Mouse (Mus musculus) heart, embryonic 14.5 days (tissue): ENCODE data around the gene Plod2. TPM values are rescaled to one million over a fixed set of nuclear protein-coding genes. Genes with fewer than 3 reads are reported as not detected.

Source experiments
- ATAC-seq: fragments of 200-750 bp; cut with Nextera tagmentation; 2 replicates; pipeline ENCODE4 v1.8.0; 2017; ENCODE audit warnings: low read depth, moderate TSS enrichment; ENCODE audit not compliant: insufficient number of reproducible peaks, insufficient read depth, low FRiP score
- H3K27ac ChIP-seq, 2 experiments: fragments of 200-500 bp in 1 of 2; fragments of 300-500 bp in 1 of 2; sonication (generic) in 1 of 2; replicated peaks in 1 of 2; 2 replicates each; pipeline ENCODE4 v1.5.1; 2012 to 2014; ENCODE audit warnings: low read depth in 2 of 2, low read length in 2 of 2, control low read depth in 1 of 2, mild to moderate bottlenecking in 1 of 2, mixed read lengths in 1 of 2; ENCODE audit not compliant: control insufficient read depth in 1 of 2, insufficient read depth in 1 of 2
- H3K27me3 ChIP-seq: fragments of 300-500 bp; sonication (generic); 2 replicates; pipeline ENCODE4 v1.6.1; 2014; ENCODE audit warnings: mild to moderate bottlenecking, low read length, control low read depth; ENCODE audit not compliant: control insufficient read depth, insufficient read depth
- H3K36me3 ChIP-seq: fragments of 300-500 bp; sonication (generic); 2 replicates; pipeline ENCODE4 v1.6.1; 2014; ENCODE audit warnings: mild to moderate bottlenecking, control low read depth, low read length, mixed read lengths; ENCODE audit not compliant: control insufficient read depth, insufficient read depth
- H3K4me1 ChIP-seq, 2 experiments: fragments of 200-500 bp in 1 of 2; fragments of 300-500 bp in 1 of 2; sonication (generic) in 1 of 2; 2 replicates each; pipeline ENCODE4 v1.6.1; 2012 to 2014; ENCODE audit warnings: low read length in 2 of 2, control low read depth in 1 of 2, mixed read lengths in 1 of 2; ENCODE audit not compliant: control insufficient read depth in 2 of 2, insufficient read depth in 2 of 2
- H3K4me2 ChIP-seq: fragments of 300-500 bp; sonication (generic); 2 replicates; pipeline ENCODE4 v1.6.1; 2014; ENCODE audit warnings: mild to moderate bottlenecking, low read length
- H3K4me3 ChIP-seq, 2 experiments: fragments of 200-500 bp in 1 of 2; fragments of 300-500 bp in 1 of 2; sonication (generic) in 1 of 2; 2 replicates each; pipeline ENCODE4 v1.5.1; 2012 to 2014; ENCODE audit warnings: low read length in 2 of 2, mild to moderate bottlenecking in 2 of 2, control low read depth in 1 of 2, low read depth in 1 of 2, moderate library complexity in 1 of 2; ENCODE audit not compliant: control insufficient read depth in 1 of 2, insufficient read depth in 1 of 2
- H3K9ac ChIP-seq: fragments of 300-500 bp; sonication (generic); 2 replicates; pipeline ENCODE4 v1.6.1; 2014; ENCODE audit warnings: mild to moderate bottlenecking, low read length
- H3K9me3 ChIP-seq: fragments of 300-500 bp; sonication (generic); 2 replicates; pipeline ENCODE4 v1.6.1; 2016; ENCODE audit warnings: low read length, control low read depth; ENCODE audit not compliant: control insufficient read depth
- WGBS: fragments of 180-500 bp; shearing (Covaris S2); extraction: QIAGEN DNeasy Blood & Tissue Kit; methylation state at CpG from one replicate; pipeline ENCODE4 v1.1.7; 2014; 5-methylcytosine and 5-hydroxymethylcytosine counted together
- polyA plus RNA-seq: library from polyadenylated mRNA; unstranded; fragments of >200 nt; fragmentation: Nextera tagmentation; extraction: Ambion mirVana; gene quantifications from 2 replicates; pipeline ENCODE4 v1.2.1, GENCODE M21; 2014

The Plod2 gene
- polyA plus RNA-seq, 1 experiment from 2014 or later, result 35.1 TPM

DNA sequence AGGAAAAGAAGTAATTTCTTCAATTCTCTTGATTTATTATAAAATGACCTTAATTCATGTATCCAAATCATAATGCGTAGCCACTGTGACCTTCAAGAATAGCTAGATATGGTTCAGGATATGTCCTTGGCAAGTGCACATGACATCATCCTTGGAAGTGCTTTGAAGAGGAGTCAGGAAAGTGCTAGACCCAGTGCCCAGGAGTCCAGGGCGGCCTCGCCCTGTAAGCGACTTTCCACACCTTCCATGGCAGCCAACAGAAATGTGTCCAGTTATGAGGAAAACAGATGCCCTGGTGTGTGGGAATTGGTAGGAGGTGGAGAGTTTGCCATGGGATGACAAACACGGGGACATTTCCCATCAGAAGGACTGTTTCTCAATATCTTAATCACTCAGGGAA, 47.0 kb downstream of the Plod2 start:
- WGBS, result 83% methylated on average over 5 of the region's 5 CpGs

DNA sequence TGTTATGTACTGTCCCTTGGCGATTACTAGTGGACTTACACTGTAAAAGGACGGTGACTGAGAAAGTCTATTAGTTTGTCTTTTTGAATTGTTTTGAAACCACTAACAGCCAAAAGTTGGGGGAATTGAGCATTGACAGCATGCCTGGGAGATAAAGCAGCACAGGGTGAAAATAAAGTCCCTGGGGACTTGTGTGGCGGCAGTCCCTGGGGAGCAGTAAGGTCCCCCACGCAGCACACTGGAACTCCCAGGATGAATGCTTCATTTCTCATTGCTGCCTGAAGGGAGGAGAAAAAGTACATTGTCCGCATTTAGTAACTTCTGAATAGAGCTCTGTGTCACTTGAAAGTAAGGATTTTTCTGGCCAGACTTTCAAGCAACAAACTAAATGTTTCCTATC, 49.5 kb downstream of the Plod2 start:
- Histone ChIP-seq H3K4me2 (no peak overlapping the region), H3K27ac (no peak overlapping the region), H3K4me3 (no peak overlapping the region), H3K4me1 (no peaks in the 10 kb centered on the region; a peak in 2 of 4 replicates), H3K9me3 (no peaks in the 10 kb centered on the region), H3K9ac (no peak overlapping the region), H3K36me3 (peaks cover 62% of the 10 kb centered on the region), H3K27me3 (no peaks in the 10 kb centered on the region)
- 83% methylated on average over 5 of the region's 5 CpGs for WGBS
- no peak for ATAC-seq

More for the DNA sequence above, 47.0 kb downstream of the Plod2 start:
- Histone ChIP-seq H3K4me1 (peaks cover 0 to 8% of the 10 kb centered on the region in 2 experiments; a peak in 3 of 4 replicates), H3K27ac (no peak overlapping the region), H3K27me3 (no peaks in the 10 kb centered on the region), H3K9me3 (no peaks in the 10 kb centered on the region), H3K36me3 (peaks cover 61% of the 10 kb centered on the region), H3K4me2 (no peak overlapping the region), H3K4me3 (no peak overlapping the region), H3K9ac (no peak overlapping the region)
- ATAC-seq, result no peak

DNA sequence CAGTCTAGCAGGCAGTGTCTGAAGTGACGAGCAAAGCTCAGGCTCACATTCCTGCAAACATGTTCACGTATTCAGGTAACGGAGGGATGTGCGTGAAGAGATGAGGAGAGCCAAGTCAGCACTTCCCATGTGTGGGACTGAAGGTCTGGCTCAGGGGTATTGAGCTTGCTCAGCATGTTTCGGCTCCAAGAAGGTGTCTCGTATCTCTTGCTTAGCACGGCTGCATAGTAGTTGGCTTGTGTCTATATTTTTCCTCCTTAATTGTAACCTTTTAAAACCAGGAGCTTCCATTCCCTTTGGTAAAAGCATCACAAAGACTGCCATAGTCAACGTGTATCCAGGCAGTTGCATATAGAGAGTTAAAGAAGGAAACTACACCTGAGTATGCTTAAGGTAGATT, 50.7 kb downstream of the Plod2 start:
- no peaks in the 10 kb centered on the region for H3K27me3 ChIP-seq
- no peak overlapping the region for H3K4me3 ChIP-seq
- H3K9me3 ChIP-seq, result no peaks in the 10 kb centered on the region
- ATAC-seq, result no peak
- H3K27ac ChIP-seq, result no peak overlapping the region
- H3K9ac ChIP-seq, result no peak overlapping the region
- H3K4me1 ChIP-seq, result no peaks in the 10 kb centered on the region; a peak in 2 of 4 replicates
- peaks cover 60% of the 10 kb centered on the region for H3K36me3 ChIP-seq
- 84% methylated on average over 8 of the region's 8 CpGs for WGBS
- H3K4me2 ChIP-seq, result no peak overlapping the region

DNA sequence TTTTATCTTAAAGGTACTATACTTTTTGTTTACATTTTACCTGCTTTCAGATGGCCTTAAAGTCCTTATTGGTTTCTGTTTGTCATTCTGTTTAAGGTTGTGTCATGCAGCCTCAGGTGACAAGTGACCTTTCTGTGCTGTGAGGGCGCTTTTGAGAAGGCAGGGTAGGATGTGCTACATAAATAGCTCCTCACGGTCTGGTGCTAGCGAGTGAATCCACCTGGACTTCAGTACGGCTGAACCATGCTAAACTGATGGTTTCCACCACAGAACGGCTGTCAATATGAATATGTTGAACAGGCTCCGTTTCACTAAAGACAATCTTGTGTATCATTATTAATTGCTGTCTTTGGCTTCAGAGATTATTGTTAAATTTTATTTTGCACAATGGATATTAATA, 52.5 kb downstream of the Plod2 start:
- no peaks in the 10 kb centered on the region for H3K27me3 ChIP-seq
- no peak overlapping the region for H3K9ac ChIP-seq
- ATAC-seq, result no peak
- no peaks in the 10 kb centered on the region; a peak in 2 of 4 replicates for H3K4me1 ChIP-seq
- H3K9me3 ChIP-seq, result no peaks in the 10 kb centered on the region
- no peak overlapping the region for H3K4me2 ChIP-seq
- no peak overlapping the region for H3K27ac ChIP-seq
- H3K4me3 ChIP-seq, result no peak overlapping the region
- WGBS, result 38% methylated on average over 6 of the region's 6 CpGs
- H3K36me3 ChIP-seq, result peaks cover 59% of the 10 kb centered on the region

DNA sequence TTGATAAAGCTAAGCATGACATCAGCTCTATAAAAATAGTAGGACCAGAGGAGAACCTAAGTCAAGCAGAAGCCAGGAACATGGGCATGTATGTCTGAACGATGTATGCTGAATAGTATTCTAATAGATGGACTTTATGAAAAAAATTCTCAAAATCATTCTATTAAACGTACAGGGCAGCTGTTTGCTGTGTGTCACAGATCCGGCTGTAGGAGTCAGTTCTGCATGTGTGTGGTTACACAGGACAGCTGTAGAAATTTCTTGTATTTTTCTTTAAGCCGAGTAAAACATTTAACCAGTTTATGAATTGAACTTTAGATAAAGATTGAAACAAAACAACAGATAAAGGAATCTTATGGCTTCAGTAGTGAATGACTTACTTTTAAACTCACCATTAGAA, 53.3 kb downstream of the Plod2 start:
- peaks cover 60% of the 10 kb centered on the region for H3K36me3 ChIP-seq
- no peaks in the 10 kb centered on the region for H3K27me3 ChIP-seq
- ATAC-seq, result no peak
- H3K4me1 ChIP-seq, result no peaks in the 10 kb centered on the region; a peak in 2 of 4 replicates
- H3K4me2 ChIP-seq, result no peak overlapping the region
- 79% methylated on average over 4 of the region's 4 CpGs for WGBS
- H3K9ac ChIP-seq, result no peak overlapping the region
- no peak overlapping the region for H3K27ac ChIP-seq
- H3K4me3 ChIP-seq, result no peak overlapping the region
- H3K9me3 ChIP-seq, result no peaks in the 10 kb centered on the region

DNA sequence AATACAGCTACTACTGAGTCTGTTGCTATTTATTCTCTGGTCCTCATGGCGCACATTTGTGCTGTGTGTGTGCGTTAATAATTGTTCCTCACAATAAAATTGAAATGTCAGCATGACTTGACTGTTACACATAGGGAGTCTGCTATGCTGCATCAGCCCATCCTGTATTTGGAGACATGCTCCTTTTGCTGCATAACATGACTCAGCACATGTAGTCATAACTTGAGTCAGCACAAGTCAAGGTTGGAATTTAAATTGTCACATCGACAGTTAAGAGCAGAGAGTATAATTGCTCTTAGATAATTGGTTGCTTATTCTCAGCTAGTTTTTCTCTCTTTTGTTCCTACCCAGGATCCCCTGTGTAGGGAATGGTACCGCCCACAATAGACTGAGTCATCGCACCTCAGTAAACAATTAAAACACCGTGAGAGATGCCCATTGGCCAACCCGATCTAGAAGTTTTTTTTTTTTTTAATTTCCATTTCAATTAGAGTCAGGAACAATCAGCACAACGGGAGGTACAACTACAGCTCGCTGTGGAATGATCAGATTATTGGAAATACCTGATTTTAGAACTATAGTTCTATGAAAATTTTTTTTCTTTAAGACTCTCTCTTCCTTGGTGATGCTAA, 55.0 kb downstream of the Plod2 start:
- H3K9me3 ChIP-seq, result no peaks in the 10 kb centered on the region
- no peak for ATAC-seq
- H3K4me1 ChIP-seq, result no peaks in the 10 kb centered on the region; a peak in 2 of 4 replicates
- H3K4me3 ChIP-seq, result no peak overlapping the region
- H3K36me3 ChIP-seq, result peaks cover 56% of the 10 kb centered on the region
- H3K27me3 ChIP-seq, result no peaks in the 10 kb centered on the region
- 91% methylated on average over 9 of the region's 9 CpGs for WGBS
- H3K27ac ChIP-seq, result no peak overlapping the region
- no peak overlapping the region for H3K4me2 ChIP-seq
- no peak overlapping the region for H3K9ac ChIP-seq

DNA sequence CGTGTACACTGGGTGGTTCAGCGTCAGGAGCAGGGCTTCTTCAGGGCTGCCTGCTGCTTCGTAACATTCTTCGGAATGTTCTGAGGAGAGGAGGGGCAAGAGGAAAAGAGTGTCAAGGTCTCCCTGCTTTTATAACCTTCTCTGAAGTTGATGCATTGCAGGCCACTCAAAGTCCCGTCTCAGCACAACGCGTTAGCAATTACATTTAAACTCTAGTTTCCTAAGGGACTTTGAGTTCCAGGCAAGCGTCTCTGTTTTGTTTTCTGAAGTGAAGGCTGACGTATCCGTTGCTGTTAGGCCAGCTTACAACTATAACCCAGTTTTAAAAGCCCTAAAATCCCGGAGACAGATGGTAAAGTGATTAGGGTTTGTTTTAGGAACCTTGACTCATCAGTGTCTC, 55.8 kb downstream of the Plod2 start:
- Histone ChIP-seq H3K36me3 (peaks cover 58% of the 10 kb centered on the region), H3K4me2 (no peak overlapping the region), H3K9ac (no peak overlapping the region), H3K27ac (no peak overlapping the region), H3K4me3 (no peak overlapping the region), H3K27me3 (no peaks in the 10 kb centered on the region), H3K4me1 (no peaks in the 10 kb centered on the region; a peak in 2 of 4 replicates), H3K9me3 (no peaks in the 10 kb centered on the region)
- WGBS, result 53% methylated on average over 11 of the region's 11 CpGs
- no peak for ATAC-seq

DNA sequence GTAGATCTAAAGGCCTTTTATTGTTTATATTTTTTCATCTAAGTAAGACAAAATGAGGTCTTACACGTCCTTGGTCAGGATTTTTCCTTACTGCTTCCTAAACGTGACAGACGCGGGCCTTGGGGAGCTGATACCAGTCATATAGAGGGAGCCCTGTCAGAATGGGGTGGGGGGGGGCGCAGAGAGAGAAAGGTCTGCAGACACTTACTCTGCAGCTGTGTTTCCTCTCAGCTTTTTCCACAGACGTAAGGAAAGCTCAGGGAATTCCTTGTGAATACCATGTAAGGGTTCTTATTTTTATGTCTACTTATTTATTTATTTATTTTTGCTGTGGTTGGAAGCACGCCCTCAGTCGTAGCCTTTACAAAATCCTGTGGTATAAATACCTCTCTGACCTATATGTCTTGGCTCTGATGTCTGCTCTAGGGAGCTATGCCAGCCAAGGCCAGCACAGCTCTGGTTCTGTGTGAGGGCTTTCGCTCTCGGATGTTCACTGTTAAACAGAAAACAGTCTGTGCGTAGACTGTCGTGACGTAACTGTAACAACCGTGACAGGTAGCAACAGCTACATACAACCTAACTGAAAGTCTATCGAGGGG, 58.0 kb downstream of the Plod2 start:
- Histone ChIP-seq H3K4me1 (no peaks in the 10 kb centered on the region), H3K4me2 (no peak overlapping the region), H3K4me3 (no peak overlapping the region), H3K9ac (no peak overlapping the region), H3K27me3 (no peaks in the 10 kb centered on the region), H3K36me3 (peaks cover 72% of the 10 kb centered on the region), H3K27ac (no peak overlapping the region), H3K9me3 (no peaks in the 10 kb centered on the region)
- 79% methylated on average over 15 of the region's 15 CpGs for WGBS
- no peak for ATAC-seq
